Mouse (Mus musculus): Measurements from ENCODE around the gene Terf2ip.
A peak's percentile ranks its signal among the peaks of the same experiment; 100 is the strongest.

Terf2ip gene

GRCm38 (mm10) chr8:112010997-112011815 is at the start of gene Terf2ip, which contains the start of gene Kars:
Terf2ip (plus strand) TSS chr8:112011398.
Kars (minus strand) TSS chr8:112011323.
- peak; percentile 86 to 89 for DNase-seq (ENCODE audit: low spot score in 2 of 2)

- DNase-seq (ENCODE audit: low spot score in 2 of 2) = no peak
Observed at GRCm38 (mm10) chr8:111962589-111962988, 48.6 kb upstream of the Terf2ip start.

- no peak for DNase-seq (ENCODE audit: low spot score in 2 of 2)
Observed at GRCm38 (mm10) chr8:111963091-111963490, 48.1 kb upstream of the Terf2ip start.

GRCm38 (mm10) chr8:111963546-111963945 is 47.7 kb upstream of the Terf2ip start:
- no peak for DNase-seq (ENCODE audit: low spot score in 2 of 2)

- DNase-seq (ENCODE audit: low spot score in 2 of 2) = no peak
Observed at GRCm38 (mm10) chr8:111964351-111964750, 46.8 kb upstream of the Terf2ip start.

- DNase-seq (ENCODE audit: low spot score in 2 of 2) = no peak
Observed at GRCm38 (mm10) chr8:111964849-111965561, 46.2 kb upstream of the Terf2ip start.

DNA sequence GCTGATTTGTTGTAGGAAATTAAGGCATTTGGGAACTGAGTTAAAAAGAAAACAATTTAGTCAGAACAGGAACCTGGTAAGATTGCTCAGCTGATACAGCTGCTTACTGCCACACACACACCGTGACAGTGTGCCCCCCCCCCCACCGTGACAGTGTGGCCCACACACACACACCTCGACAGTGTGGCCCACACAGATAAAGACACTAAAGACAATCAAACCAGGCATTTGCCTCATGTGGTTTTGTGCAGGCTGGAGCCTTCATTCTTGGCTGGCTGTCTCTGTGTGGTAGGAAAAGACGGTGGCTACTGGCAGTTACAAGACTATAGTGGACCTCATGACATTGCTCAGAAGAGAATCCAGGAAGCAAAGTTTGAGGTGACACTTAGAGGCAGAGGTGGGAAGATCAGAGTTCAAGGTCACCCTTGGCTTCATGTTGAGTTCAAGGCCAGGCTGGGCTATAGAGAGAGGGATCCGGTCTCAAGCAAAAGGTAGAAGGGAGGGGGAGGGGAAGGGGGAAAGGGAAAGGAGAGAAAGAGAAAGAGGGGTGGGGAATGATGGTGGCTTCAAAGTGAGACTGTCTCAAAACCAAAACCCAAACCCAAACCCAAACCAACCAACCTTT is 43.8 kb upstream of the Terf2ip start:
- no peak for DNase-seq (ENCODE audit: low spot score in 2 of 2)

- no peak for DNase-seq (ENCODE audit: low spot score in 2 of 2)
Observed at GRCm38 (mm10) chr8:111968541-111968940, 42.7 kb upstream of the Terf2ip start.

DNA sequence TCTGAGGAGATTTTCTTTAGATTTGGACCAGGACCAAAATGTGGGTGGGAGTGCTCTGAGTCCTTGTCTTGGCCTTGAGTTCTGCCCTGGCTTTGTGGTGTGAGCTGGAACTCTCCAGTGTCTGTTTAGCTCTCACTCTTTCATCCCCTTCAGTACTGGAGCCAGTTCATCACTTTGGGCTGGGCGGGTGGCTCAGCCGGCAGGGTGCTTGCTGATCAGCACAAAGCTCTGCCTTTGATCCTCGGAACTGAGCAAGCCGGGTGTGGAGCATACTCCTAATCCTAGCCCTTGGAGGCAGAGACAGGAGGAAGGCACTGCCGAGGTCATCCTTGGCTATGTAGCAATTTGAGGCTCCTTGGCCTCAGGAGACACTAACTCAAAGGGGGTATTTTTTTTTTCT is 42.2 kb upstream of the Terf2ip start:
- DNase-seq (ENCODE audit: low spot score in 2 of 2) = no peak

DNA sequence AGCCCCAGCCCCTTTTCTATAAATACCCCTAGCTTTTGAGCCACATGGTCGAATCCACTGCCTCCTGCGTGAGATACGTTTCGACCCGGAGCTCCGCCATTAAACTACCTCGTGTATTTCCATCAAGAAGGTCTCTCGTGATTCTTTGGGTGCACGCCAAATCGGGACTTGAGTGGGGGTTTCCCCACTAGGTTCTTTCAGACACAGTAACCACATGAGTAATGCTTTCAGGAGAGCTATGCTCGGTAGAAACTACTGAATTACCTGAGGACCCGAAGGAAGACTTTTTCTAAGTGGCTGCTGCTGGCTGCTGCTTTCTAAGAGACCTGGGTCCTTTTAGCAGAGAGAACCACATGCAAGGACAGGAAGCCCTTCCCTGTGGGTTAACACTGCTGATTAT is 37.1 kb upstream of the Terf2ip start:
- no peak for DNase-seq (ENCODE audit: low spot score in 2 of 2)

DNA sequence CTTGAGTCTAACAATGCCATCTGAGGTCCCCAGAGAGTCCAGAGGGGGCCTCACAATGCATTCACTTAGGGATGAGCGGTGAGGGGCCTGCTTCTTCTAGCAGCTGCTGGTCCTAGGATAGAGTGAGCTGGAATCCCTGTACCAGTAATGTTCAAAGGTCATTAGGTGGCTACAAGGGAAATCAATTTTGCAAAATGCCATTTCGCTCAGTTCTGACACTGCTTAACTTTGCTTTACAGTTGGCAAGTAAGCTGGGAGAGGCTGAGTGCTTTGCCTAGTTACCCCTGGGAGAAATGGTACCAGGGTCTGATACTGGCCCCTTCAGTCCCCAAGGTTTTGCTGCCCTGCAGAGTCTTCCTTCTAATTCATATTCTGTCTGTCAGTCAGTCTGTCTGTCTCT is 35.5 kb upstream of the Terf2ip start:
- DNase-seq (ENCODE audit: low spot score in 2 of 2) = no peak

DNA sequence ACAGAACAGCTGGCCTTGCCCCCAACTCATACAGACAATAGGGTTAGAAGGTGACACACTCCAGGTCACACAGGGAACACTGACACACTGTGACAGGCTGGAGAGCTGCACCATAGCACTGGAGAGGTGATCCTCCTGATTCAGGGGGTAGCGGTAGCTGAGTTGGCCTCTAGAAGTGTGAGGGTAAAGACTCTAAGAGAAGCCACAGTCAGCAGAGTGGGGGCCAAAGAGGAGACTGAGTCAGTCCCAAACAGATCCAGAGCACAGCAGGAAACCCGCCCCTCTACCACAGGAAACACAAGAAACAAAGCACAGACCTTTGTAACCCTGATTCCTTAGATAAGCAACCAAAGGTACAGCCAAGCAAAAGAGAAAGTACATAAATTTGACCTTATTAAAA is 34.9 kb upstream of the Terf2ip start:
- no peak for DNase-seq (ENCODE audit: low spot score in 2 of 2)

DNA sequence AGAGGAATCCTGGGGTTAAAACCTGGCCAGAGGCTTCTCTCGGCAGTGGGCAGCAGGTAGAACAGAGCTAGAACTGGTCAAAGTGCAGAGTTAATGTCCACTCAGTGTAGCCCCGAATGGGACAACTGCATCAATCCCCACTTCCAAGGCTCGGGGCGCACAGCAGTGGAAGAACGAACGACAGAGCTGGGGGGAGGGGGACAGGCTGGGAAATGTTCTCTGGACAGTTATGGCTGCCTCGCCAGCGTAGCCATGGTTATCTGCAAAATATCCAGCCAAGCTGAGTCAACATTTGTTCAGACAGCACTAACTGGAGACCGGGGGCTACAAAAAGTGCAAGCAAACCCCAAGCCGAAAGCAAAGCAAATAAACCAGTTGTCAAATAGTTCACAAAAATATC is 33.1 kb upstream of the Terf2ip start:
- no peak for DNase-seq (ENCODE audit: low spot score in 2 of 2)

GRCm38 (mm10) chr8:111982116-111982515 is 29.1 kb upstream of the Terf2ip start:
- no peak for DNase-seq (ENCODE audit: low spot score in 2 of 2)

GRCm38 (mm10) chr8:111984511-111984910 is 26.7 kb upstream of the Terf2ip start:
- DNase-seq (ENCODE audit: low spot score in 2 of 2) = no peak

DNA sequence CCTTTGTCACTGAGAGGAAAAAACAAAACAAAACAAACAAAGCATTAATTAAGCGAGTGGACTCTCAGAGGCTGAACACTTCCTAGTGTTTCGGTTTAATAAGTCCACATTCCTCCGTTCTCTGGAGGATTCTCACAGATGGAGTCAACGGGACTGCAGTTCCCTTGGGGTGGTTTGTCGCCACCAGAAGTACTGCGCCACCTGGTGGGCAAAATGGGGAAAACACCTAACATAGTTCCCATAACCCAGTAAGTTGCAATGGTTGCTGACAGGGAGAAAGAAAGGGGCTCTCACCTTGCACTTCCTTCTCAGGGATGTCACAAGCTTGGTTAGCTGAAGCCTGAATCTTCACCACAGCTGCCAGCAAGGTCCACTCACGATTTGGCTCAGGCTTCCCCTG is 21.3 kb upstream of the Terf2ip start:
- peak in 1 of 2 experiments; percentile 65 for DNase-seq (ENCODE audit: low spot score in 2 of 2)

DNA sequence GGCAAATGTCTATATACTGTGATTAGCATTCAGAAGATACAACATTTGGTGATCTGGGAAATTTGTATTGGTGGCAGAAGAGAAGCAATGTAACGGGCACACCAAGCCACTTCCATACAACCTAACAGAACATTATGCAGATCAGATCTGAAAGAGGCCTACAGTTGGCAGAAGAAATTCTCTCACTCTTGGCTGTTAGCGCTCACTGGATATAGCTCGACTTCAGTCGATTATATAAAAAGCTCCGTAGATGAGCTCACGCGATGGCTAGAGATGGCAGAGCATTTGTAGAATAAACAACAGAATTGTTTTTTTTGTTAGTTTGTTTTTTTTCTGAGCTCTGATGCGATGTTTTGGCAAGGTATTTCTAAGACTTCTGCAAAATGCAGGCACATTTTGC is 19.9 kb upstream of the Terf2ip start:
- no peak for DNase-seq (ENCODE audit: low spot score in 2 of 2)

GRCm38 (mm10) chr8:111992013-111992702 is 19.0 kb upstream of the Terf2ip start, which contains the start of gene Adat1:
Adat1 (minus strand) TSS chr8:111992302.
- DNase-seq (ENCODE audit: low spot score in 2 of 2) = peak; percentile 71 to 83

- DNase-seq (ENCODE audit: low spot score in 2 of 2) = no peak
Observed at GRCm38 (mm10) chr8:111992703-111993039, 18.5 kb upstream of the Terf2ip start.

DNA sequence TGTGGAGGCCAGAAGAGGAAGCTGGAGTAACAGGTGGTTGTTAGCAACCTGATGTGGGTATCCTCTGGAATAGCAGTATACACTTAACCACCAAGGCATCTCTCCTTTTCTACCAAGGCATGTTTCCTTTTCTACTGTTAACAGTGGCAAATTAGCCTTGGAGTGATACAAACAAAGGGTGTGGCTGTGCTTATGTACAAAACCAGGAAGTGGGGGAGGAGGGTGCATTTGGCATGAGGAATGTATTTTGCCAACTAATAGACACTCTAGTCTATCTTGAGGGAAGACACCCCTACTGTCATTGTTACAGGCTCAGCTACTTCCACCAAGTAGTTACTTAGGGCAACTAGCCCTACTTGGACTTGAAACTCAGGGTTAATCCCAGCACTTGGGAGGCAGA is 6.4 kb upstream of the Terf2ip start:
- DNase-seq (ENCODE audit: low spot score in 2 of 2) = no peak

DNA sequence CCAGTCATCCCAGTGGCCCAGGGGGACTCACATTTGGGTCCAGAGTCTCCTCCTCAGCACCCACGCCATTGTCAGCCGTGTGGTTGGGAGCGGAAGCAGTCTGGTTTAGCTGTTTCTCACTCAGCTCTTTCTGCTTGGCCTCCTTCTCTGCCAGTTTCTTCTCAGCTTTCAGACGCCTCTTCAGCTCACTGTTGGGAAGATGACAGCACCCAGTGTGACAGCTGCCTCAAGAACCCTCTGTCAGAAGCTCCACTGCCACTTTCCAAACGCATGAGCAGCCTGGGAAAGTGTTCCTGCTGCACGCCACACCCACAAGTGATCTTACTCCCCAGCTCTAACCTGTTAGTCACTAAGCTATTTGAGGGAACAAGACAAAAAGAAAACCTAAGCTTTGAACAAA is 5.6 kb upstream of the Terf2ip start:
- no peak for DNase-seq (ENCODE audit: low spot score in 2 of 2)

DNA sequence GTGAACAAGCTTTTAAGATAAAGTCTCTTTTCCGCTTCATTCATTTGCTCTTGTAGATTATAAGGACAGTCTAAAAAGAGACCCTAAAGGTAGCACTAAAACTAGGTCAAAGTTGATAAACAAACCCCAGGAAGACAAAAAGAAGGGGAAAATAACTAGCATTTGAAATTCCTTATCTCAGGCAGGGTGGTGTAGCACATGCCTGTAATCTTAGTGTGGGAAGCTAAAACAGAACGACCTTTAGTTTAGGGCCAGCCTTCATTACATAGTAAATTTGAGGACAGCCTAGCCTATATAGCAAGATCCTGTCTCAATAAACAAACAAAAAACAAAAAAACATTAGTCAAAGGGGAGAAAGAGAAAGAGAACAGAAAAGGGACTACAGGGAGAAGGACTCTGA is 3.5 kb upstream of the Terf2ip start:
- no peak for DNase-seq (ENCODE audit: low spot score in 2 of 2)

Data from frontal cortex, postnatal 10 days (tissue).